29 mouse cellular contexts compared by ENCODE assay signal in genomic region chr3:132585122-132585972, GRCm38 (mm10). TPM values are rescaled to one million over a fixed set of nuclear protein-coding genes. Genes with fewer than 3 reads are reported as not detected.
DNase-seq lines count a peak whose midpoint lies in the region; ATAC-seq lines count a peak whose summit lies in the region.
"Had no signal": no experiment of that assay in that cellular context is flagged by ENCODE, and none has a peak within 500 bp of the region (broad histone marks: within the 10 kb centered on the region; RNA-seq: fewer than 3 reads in every experiment).

No protein-coding gene starts in this region.

- no peak overlapping the region for H3K27ac ChIP-seq in hindbrain, embryonic 14.5 days
- no peak overlapping the region for H3K27ac ChIP-seq in neural tube, embryonic 14.5 days (ENCODE audit: low read depth, low read length)
- no peak overlapping the region for H3K27ac ChIP-seq in forebrain, embryonic 16.5 days (ENCODE audit: low read length)
- H3K27ac ChIP-seq: embryonic facial prominence, embryonic 12.5 days; layer of hippocampus, adult 2 months; liver, embryonic 14.5 days; lung, embryonic 15.5 days had no signal

- H3K27me3 ChIP-seq in hindbrain, embryonic 14.5 days (ENCODE audit: control insufficient read depth, insufficient read depth, low read length): no peaks in the 10 kb centered on the region
- H3K27me3 ChIP-seq in neural tube, embryonic 14.5 days (ENCODE audit: control insufficient read depth, insufficient read depth, low read length): no peaks in the 10 kb centered on the region
- H3K27me3 ChIP-seq in forebrain, embryonic 16.5 days (replicated peaks; ENCODE audit: control insufficient read depth, insufficient read depth, low read length): no peaks in the 10 kb centered on the region
- H3K27me3 ChIP-seq: embryonic facial prominence, embryonic 12.5 days; heart, embryonic 12.5 days; lung, embryonic 15.5 days had no signal

- peak; percentile 73 for ATAC-seq in hindbrain, embryonic 14.5 days (ENCODE audit: low FRiP score)
- peak; percentile 82 for ATAC-seq in neural tube, embryonic 14.5 days (ENCODE audit: low read depth)
- no peak for ATAC-seq in forebrain, embryonic 16.5 days
- ATAC-seq: CD4-positive, CD25-positive, alpha-beta regulatory T cell, adult 4 months; forebrain, embryonic 14.5 days had no signal

- H3K4me2 ChIP-seq in hindbrain, embryonic 14.5 days (replicated peaks): no peak overlapping the region
- no peak overlapping the region for H3K4me2 ChIP-seq in neural tube, embryonic 14.5 days (ENCODE audit: low read depth, low read length)
- no peak overlapping the region for H3K4me2 ChIP-seq in forebrain, embryonic 16.5 days (ENCODE audit: low read length)
- H3K4me2 ChIP-seq: embryonic facial prominence, embryonic 12.5 days; heart, embryonic 12.5 days; lung, embryonic 15.5 days had no signal

- 55% methylated on average over 8 of the region's 8 CpGs for WGBS in hindbrain, embryonic 14.5 days
- WGBS in neural tube, embryonic 14.5 days: 45% methylated on average over 8 of the region's 8 CpGs
- WGBS in forebrain, embryonic 16.5 days: 81% methylated on average over 8 of the region's 8 CpGs

- no peak overlapping the region for H3K4me3 ChIP-seq in hindbrain, embryonic 14.5 days (replicated peaks; ENCODE audit: low read length)
- no peak overlapping the region for H3K4me3 ChIP-seq in neural tube, embryonic 14.5 days (ENCODE audit: low read depth, low read length)
- no peak overlapping the region for H3K4me3 ChIP-seq in forebrain, embryonic 16.5 days (replicated peaks; ENCODE audit: low read length)
- H3K4me3 ChIP-seq: embryonic facial prominence, embryonic 12.5 days; heart, embryonic 12.5 days; layer of hippocampus, adult 2 months; lung, embryonic 15.5 days had no signal

- H3K4me1 ChIP-seq in hindbrain, embryonic 14.5 days (replicated peaks; ENCODE audit: control insufficient read depth, insufficient read depth, low read length): no peaks in the 10 kb centered on the region
- H3K4me1 ChIP-seq in neural tube, embryonic 14.5 days (ENCODE audit: control insufficient read depth, insufficient read depth, low read length): no peaks in the 10 kb centered on the region
- no peaks in the 10 kb centered on the region for H3K4me1 ChIP-seq in forebrain, embryonic 16.5 days (replicated peaks; ENCODE audit: control insufficient read depth, insufficient read depth, low read length)
- H3K4me1 ChIP-seq: embryonic facial prominence, embryonic 12.5 days; heart, embryonic 12.5 days; lung, embryonic 15.5 days had no signal

- no peaks in the 10 kb centered on the region for H3K9me3 ChIP-seq in hindbrain, embryonic 14.5 days (ENCODE audit: control insufficient read depth, low read length)
- H3K9me3 ChIP-seq in neural tube, embryonic 14.5 days (ENCODE audit: control insufficient read depth, low read length): no peaks in the 10 kb centered on the region
- no peaks in the 10 kb centered on the region for H3K9me3 ChIP-seq in forebrain, embryonic 16.5 days (ENCODE audit: control insufficient read depth, low read length)
- H3K9me3 ChIP-seq: embryonic facial prominence, embryonic 12.5 days; heart, embryonic 12.5 days; lung, embryonic 15.5 days had no signal

- intact Hi-C loops in heart, postnatal 36 days (cut with DNase I): no loop called here

- H3K36me3 ChIP-seq in hindbrain, embryonic 14.5 days (replicated peaks; ENCODE audit: control insufficient read depth, insufficient read depth): no peaks in the 10 kb centered on the region
- no peaks in the 10 kb centered on the region for H3K36me3 ChIP-seq in neural tube, embryonic 14.5 days (ENCODE audit: control insufficient read depth, insufficient read depth, low read length)
- no peaks in the 10 kb centered on the region for H3K36me3 ChIP-seq in forebrain, embryonic 16.5 days (ENCODE audit: control insufficient read depth, insufficient read depth)
- H3K36me3 ChIP-seq: embryonic facial prominence, embryonic 12.5 days; heart, embryonic 12.5 days; lung, embryonic 15.5 days had no signal

- DNase-seq in heart, adult 11 months: peak; percentile 13
- DNase-seq in heart, postnatal 36 days: no peak
- peak; percentile 9 for DNase-seq in MEL-GATA-1-ER (ENCODE audit: extremely low read depth, low read depth)
- DNase-seq in hindbrain, embryonic 14.5 days (ENCODE audit: low spot score): no peak
- DNase-seq in gastrocnemius, postnatal 25 days: no peak
- no peak for DNase-seq in adrenal gland, postnatal 4 days (ENCODE audit: low spot score in 2 of 2)
- DNase-seq: cerebellum, adult 9-10 months; heart, postnatal 14 days; kidney, adult 11 months; kidney, postnatal 10 days; layer of hippocampus, postnatal 36 days; lung, postnatal 4 days; right cerebral cortex, postnatal 4 days; thymus, adult 18-20 months; thymus, postnatal 4 days had no signal

- H3K9ac ChIP-seq in hindbrain, embryonic 14.5 days: no peak overlapping the region
- no peak overlapping the region for H3K9ac ChIP-seq in neural tube, embryonic 14.5 days (replicated peaks; ENCODE audit: low read depth, low read length)
- H3K9ac ChIP-seq in forebrain, embryonic 16.5 days (replicated peaks; ENCODE audit: low read depth, low read length): no peak overlapping the region
- H3K9ac ChIP-seq: embryonic facial prominence, embryonic 12.5 days; heart, embryonic 12.5 days; liver, embryonic 14.5 days; lung, embryonic 15.5 days had no signal

RNA-seq across cellular contexts. Expression of gene Gimd1, which starts 44.3 kb away (rescaled TPM):
- total RNA-seq in heart, postnatal 36 days (2021): not detected
- not detected in 2 replicates for polyA plus RNA-seq in hindbrain, embryonic 14.5 days (2014; fragmentation: Nextera tagmentation; extraction: Ambion mirVana)
- polyA plus RNA-seq in neural tube, embryonic 14.5 days (2014; fragmentation: Nextera tagmentation; extraction: Ambion mirVana): not detected in 2 replicates
- total RNA-seq in gastrocnemius, postnatal 25 days (2021): not detected
- polyA plus RNA-seq in forebrain, embryonic 16.5 days (2015; fragmentation: Nextera tagmentation; extraction: Ambion mirVana): not detected in 2 replicates
- under 1 TPM in 1 of 2 experiments, not detected in 1; 0.71 TPM for total RNA-seq in adrenal gland, postnatal 4 days (2021)
- total RNA-seq: common myeloid progenitor, adult 5-6 weeks; ES-E14; heart, postnatal 14 days; layer of hippocampus, adult 2 months; layer of hippocampus, postnatal 36 days; left cerebral cortex, postnatal 25 days had no signal
- polyA plus RNA-seq: embryonic facial prominence, embryonic 12.5 days; forebrain, embryonic 14.5 days; gonadal fat pad, adult 2 months; limb, embryonic 14.5 days; lung, embryonic 15.5 days had no signal

Comparison
In these comparisons a context has a peak if more than half of its experiments do, and no peak if none do; other contexts are left out.
1. DNase-seq: peak in heart, adult 11 months (single experiment) and MEL-GATA-1-ER (single experiment); none in heart, postnatal 36 days (0 of 2), hindbrain, embryonic 14.5 days (single experiment), gastrocnemius, postnatal 25 days (single experiment) and adrenal gland, postnatal 4 days (0 of 2).